Mouse (Mus musculus) liver, postnatal 0 days (tissue): ENCODE measurements around the gene Cyb5d1.

Experiments
- CTCF ChIP-seq: sonication (generic); IDR thresholded peaks from 2 replicates; pipeline ENCODE4 v1.5.1; 2016; ENCODE audit warnings: antibody characterized with exemption, low read depth
- EP300 ChIP-seq: IDR thresholded peaks from 2 replicates; pipeline ENCODE4 v1.6.1; 2016; ENCODE audit warnings: antibody characterized with exemption, low read depth, mild to moderate bottlenecking

DNA sequence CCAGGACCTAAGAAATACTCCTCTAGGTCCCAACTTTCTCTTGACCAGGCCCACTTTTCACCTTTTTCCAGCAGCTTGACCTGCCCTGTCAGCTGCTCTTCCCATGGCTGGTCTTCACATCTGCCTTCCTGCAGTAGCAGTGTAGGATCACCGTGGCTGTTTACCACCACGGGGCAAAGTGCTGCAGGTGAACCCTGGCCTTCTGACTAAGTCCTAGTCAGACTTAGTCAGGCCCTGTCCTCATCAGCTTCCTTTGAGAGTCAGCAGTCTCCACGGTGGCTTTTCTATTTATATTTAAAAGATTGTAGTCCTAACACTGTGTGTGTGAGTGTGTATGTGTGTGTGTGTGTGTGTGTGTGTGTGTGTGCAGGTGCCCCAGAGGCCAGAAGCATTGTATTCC lies 17.7 kb downstream of the Cyb5d1 start:
- TF ChIP-seq CTCF = no peak
- TF ChIP-seq EP300 = no peak
